Mouse (Mus musculus): ENCODE results near the gene Suclg1.

Gene Suclg1

DNA sequence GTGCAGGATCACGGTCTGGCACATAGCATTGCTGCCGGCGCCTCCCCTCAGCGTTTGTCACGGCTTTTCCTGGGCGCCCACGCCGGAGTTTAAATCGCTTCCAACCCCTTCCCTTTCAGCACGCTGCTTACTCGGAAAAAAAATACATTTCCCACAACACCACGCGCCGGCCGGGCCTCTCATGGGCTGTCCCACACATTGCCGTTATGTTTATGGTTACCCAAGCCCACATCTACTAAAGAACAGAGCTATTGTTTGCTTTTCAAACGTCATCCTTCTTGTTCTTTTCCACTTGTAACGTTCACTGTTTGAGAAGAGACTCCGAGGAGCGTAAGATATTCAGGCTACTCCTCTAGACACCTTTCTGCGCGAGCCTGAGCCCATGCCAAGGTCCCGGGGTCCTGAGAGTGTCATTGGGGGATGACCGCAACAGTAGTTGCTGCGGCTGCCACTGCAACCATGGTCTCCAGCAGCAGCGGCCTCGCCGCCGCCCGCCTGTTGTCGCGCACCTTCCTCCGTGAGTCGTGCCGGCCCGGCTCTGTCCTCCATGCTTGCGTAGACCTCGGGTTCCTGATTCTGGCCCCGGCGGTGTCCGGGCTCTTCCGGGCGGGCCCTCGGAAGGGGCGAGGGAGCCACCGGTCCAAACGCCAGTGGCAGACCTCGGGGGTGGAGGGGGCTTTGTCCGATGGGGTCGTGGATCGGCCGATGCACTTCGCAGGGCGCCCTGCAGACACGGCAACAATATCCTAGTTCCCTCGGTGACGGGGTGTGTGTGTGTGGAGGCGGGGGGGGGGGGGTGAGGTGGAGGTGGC, at the start of gene Suclg1:
Suclg1 (plus strand) TSS at position 146 of the 812 bp plus-strand sequence.
- peak; percentile 75 to 85 for DNase-seq (ENCODE audit: low spot score in 2 of 2)

DNA sequence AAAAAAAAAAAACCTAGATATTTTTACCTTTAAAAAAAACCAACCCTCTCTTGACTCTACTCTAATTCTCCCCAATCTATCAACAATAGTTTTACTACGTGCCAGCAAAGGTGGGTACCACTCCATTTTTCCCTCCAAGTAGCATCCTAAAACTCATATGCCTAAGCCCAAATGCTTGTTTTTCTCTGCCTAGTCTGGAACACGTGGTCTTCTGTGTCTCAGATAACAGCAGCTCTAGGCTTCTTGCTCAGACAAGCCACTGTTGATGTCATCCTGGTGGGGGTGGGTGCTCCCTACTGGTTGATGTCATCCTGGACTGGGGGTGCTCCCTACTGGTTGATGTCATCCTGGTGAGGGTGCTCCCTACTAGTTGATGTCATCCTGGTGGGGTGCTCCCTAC, 44.5 kb upstream of the Suclg1 start:
- DNase-seq (ENCODE audit: low spot score in 2 of 2), result no peak

DNA sequence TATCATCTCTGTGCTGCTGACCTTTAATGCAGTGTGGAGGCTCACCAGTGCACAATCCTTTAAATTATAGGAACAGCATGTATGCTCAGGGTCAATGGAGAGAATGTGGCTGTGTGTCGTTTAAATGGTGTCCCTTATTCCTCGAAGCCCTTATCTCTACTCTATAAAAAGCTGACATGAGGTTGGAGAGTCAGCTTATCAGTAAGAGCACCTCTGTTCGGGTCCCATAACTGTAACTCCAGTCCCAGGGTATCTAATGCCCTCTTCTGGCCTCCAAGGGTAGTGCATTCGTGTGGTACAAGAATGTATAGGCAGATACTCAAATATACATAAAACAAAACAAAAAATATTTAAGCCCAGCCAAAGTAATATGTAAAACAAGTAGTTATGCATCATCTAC, 43.2 kb upstream of the Suclg1 start:
- DNase-seq (ENCODE audit: low spot score in 2 of 2), result no peak

DNA sequence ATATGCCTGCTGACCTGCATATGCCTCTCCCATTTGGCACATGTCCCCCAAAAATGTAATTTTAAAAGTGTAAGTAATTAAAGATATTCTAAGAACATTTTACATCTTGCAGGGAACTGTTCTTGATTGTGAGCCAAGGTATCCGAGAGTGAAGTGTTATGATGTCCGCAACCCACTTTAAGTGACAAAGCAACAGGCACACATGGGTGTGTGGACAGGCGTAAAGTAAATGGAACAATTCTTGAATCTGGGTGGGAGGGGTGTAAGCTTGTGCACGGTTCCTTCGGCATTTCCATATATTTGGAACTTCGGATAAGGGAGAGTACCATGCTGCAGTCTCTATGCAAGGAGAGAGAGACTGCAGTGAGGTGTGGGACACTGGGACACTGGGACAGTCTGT, 38.6 kb upstream of the Suclg1 start:
- DNase-seq (ENCODE audit: low spot score in 2 of 2), result no peak

DNA sequence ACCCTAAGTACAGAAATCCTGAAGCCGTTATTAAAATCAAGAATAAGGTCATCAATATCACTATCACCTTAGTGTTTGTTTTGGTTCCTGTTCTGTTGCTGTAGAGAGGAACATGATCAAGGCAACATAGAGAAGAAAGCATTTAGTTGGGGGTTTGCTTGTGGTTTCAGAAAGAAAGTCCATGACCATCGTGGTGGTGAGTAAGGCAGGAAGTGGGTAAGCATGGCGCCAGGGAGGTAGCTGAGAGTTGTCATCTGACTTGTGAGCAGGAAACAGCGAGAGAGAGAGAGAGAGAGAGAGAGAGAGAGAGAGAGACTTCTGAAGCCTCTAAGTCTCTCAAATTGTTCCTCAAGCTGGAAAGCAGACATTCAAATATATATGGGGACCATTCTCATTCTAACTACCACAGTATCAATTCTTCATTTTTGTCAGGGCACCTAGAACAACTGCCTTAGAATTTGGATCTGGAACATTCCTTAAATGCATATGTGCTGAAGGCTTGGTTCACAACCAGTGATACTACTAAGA, 37.7 kb upstream of the Suclg1 start:
- no peak for DNase-seq (ENCODE audit: low spot score in 2 of 2)

DNA sequence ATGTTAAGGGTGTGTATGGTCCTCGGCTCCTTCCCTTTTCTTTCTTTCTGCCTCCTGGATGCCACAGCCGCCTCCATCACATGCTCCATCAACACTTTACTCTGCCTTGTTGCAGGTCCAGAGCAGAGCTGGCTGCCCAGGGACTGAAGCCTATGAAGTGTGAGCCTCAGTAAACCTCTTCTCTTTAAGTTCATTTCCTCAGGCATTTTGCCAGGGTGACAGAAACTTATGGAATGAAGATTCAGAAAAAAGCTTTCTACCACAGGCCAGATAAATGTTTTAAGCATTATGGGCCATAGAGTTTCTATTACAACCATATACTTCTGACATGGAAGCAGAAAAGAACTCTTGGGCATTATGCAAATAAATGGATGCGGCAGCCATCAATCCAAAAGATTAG, 37.1 kb upstream of the Suclg1 start:
- DNase-seq (ENCODE audit: low spot score in 2 of 2), result no peak

DNA sequence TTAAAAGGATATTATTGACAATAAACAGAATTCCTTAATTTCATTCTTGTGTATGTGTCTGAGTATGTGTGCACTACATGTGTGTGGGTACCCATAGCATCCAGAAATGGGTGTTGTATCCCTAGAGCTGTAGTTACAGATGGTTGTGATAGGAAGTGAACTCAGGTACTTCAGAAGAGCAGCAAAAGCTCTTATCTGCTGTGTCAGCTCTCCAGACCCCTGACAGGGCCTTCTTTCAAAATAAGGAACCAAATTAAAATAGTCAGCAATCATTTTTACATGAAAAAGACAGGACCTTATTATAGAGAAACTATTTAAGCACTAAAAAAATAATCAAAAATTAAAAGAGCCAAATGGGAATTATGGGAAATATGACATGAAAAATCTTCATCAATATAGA, 36.6 kb upstream of the Suclg1 start:
- no peak for DNase-seq (ENCODE audit: low spot score in 2 of 2)

DNA sequence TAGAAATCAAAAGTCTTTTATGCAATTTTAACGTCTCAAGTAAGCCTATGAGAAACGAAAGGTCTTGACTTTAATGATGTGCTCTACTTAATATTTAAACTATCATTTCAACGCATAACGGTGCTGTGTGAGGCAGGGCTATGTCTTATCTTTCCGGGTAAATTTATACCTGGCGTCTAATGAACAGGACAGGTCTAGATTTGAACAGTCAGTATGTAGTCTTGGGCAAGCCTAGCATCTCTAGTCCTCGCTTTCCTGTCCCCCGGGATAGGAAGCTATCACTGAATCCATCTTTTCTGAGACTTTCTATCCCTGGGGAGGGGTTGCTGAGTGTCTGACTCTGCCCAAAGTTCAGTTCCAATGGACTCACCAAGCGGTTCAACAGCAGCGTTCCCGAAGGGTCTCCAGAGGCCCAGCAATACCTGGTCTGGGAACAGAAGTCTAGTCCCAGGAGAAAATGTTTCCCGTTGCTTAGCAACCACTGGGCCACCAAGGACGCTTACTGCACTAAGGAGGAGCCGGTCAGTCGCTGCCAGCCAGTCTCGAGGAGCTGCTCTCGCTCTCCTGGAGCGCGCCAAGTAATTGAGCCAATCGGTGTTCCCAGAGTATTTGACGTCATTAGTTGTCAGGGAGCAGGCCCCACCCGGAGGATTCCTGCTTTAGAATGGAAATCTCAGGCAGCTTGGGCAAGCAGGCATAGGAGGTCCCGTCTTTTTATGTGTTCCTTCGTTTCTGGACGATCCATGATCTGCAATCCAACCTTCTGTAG, 26.8 kb upstream of the Suclg1 start, which contains the start of gene Dnah6:
Dnah6 (minus strand) TSS at position 463 of the 769 bp plus-strand sequence.
- DNase-seq (ENCODE audit: low spot score in 2 of 2), result peak; percentile 78 to 81

DNA sequence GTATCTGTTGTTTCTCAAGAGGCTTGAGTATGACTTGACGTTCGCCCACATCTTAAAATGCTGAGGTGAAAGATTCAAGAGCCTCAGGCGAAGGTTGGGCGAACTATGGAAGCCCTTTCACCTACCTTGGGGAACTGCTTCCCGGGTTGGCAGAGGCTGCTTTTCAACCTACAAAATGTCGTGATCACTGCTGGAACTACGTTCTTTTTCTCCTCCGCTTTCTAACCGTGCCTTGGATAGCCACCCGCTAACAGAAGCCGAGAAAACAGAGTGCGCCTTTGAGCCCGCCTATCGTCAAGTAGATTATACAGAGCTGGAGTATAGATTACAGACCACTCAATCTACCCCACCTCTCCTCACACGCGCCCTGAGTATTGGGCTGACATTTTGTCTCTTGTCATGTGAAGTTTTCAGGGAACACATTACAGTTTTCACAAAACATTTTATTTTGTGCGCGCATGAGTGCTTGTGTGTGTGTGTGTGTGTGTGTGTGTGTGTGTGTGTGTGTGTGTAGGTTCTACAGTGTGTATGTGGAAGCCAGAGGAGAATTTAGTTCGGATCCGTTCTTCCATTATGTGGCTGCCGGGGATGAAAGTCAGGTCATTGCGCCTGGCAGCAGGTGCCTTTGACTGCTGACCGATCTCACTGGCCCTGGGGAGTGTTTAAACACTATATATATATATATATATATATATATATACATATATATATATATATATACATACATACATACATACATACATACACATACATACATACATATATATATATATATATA, 26.0 kb upstream of the Suclg1 start:
- no peak for DNase-seq (ENCODE audit: low spot score in 2 of 2)

DNA sequence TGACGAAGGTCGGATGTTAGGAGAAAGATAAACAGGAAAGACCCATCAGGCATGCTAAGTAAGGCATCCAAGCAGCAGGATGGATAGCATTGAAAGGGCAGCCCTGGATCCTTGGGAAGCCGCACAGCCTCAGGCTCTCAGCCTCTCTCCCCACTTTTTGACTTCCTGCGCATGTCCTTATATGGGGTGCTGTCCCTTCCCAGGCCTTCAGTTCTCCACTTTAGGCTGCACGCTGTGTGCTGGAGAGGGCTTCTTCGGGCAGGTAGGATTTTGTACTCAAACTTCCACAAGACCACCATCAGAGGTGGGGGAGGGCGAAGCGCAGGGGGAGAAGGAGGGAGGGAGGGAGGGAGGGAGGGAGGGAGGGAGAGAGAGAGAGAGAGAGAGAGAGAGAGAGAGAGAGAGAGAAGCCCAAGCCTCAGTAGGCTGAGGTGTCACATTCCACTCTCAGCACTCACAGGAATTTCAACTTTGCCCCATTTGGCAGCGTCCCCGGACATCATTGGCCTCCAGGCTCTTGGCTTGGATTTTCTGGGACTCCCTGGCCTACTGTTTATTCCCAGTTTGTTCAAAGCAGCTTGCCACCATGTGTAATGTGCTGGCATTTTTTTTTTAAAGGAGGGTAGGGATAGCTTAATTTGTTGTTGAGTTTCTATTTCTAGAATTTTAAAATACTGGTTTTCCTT, 25.2 kb upstream of the Suclg1 start:
- DNase-seq (ENCODE audit: low spot score in 2 of 2), result peak; percentile 73 to 83

DNA sequence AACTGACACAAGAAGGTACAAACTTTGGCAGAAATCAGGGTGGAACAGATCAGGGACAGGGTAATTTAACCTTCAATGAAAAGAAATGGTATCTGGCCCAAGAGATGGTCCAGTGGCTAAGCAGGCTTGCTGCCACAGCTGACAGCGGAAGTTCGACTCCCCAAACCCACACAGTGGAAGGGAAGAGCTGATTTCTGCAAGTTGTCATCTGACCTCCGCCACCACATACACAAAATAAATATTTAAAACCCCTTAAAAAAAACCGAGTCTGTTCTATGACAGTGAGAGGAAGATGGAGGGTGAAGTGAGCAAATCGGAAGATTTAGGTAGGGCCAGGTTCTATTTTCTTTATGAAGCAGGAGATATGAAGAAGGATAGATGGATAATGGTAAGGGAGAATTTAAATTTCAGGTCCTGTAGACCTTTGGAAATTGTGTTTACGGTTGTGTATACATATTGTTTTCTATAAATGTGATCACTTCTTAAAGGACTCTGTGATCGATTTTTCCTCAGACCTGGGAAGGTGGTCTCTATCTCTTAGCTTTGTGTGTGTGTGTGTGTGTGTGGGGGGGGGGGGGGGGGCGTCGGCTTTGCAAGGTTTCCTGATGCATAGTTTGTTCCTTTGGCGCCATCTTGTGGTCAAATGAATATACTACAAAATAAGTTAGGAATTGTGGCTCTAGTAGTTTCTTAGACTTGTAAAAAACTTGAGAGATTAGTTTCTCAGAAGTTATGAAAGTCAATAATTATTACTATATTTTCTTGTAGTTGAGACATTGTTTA, 20.6 kb upstream of the Suclg1 start:
- no peak for DNase-seq (ENCODE audit: low spot score in 2 of 2)

DNA sequence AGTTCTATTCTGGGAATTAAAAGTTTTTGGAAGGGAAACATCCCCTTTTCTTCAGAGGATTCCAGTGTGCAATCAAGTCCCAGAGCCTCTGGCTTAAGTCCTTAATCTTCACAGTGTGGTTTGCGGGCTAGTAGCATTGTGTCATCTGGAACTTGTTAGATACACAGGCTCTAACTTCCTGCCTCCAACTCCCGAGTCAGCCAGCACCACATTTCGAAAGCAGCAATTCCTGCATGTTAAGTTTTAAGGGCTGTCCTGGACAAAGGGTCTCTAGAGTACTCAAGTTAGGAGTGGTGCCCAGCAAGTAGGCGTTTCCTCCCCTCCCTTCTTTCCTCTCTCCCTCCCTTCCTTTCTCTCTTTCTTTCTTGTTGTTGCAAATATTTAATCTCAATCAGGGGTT, 19.8 kb upstream of the Suclg1 start:
- no peak for DNase-seq (ENCODE audit: low spot score in 2 of 2)

DNA sequence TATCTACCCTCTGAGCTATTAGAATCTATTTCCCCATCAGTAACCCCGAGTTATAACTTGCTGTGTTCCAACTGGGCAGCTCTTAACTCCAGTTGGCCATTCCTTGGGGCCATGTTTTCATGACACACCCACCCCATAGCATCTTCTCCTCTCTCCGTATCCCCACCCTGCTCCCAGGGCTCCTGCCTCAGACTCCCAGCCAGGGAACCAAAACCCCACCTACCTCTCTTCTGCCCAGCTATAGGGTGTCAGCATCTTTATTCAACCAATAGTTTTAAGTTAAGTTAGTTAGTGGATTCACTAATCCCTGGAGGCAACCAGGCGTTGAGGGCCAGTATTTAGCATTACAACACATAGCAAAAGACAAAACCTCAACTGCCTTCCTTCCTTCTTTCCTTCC, 19.3 kb upstream of the Suclg1 start:
- DNase-seq (ENCODE audit: low spot score in 2 of 2), result no peak

DNA sequence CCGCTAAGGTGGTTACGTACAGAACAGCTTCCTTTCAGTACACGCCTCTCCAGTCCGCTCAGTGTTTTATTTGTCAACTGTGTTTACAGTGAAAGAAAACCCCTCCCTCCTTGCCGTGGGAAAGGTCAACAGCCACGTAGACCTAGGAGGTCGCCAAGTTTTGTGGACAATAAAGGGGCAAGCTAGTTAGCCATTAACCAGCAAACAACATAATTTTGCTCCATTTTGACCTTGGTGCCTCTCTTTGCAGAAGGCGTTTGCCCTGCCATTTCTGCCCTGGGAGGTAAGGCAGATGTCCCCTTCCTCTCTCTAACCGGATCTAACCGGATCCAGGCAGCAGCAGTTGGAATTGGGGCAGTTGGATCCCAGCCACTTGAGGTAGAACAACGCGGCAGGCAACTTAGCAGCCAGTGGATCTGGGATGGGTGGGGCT, 16.0 kb upstream of the Suclg1 start:
- DNase-seq (ENCODE audit: low spot score in 2 of 2), result no peak

DNA sequence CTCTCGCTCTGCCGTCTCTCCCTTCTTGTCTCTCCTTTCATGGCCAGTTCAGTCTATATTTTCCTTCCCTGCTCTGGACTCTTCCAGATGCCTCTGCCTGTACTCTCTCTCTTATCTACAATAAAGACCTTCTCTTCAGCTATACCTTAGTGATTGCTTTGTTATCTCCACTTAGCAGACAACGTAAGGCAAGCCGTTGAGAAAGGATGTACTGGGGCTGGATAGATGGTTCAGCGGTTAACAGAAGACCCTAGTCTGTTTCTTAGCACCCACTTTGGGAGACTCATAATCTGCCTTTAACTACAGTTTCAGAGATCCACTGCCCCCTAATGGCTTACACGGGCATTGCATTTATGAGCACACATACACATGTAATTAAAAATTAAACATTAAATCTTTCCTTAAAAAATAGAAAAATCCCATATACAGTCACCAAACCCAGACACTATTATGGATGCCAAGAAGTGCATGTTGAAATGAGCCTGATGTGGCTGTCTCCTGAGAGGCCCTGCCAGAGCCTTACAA, 14.9 kb upstream of the Suclg1 start:
- no peak for DNase-seq (ENCODE audit: low spot score in 2 of 2)

DNA sequence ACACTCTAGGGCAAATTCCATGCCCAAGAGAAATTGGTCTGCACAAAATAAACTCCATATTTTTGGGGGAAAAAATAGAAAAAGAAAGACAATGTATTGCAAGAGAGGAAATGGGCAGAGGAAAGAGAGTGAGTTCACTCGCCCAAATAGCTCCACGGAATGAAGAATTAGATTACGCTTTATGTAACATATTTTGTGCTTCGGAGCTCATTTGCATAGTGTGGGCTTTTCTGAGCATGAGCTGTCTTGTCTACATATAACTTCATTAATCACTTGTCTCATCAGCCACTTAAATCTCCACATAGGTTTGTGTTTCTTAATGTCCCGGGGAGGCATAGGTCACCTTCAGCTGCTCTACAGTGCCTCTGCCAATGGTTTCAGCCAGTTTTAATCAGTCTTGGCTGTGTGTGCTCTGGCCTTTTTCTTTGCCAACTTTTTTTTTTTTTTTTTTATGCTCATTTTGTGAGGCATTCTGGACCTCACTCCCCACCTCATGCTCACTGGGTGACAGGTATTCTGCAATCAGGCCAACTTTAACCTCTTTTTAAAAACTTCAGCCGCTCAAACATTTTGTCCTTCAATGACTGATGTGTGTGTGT, 13.8 kb upstream of the Suclg1 start:
- no peak for DNase-seq (ENCODE audit: low spot score in 2 of 2)

DNA sequence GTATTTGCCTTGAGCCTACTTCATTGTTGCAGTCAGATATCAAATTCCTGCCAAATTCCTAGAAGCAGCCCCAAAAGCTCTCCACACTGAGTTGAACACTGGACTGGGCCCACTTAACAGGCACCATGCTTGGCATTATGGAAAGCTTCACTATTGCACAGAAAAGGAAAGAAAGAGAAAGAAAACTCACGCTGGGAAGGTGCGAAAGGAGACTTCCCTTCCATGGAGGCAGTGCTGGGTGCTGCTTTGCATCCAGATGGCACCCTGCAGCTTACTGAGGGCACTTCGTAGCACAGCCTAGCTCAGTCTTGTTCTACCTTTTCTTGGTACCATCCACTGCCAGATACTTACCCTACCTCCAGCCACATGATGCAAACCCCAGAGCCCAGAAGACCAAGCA, 12.5 kb upstream of the Suclg1 start:
- DNase-seq (ENCODE audit: low spot score in 2 of 2), result no peak

DNA sequence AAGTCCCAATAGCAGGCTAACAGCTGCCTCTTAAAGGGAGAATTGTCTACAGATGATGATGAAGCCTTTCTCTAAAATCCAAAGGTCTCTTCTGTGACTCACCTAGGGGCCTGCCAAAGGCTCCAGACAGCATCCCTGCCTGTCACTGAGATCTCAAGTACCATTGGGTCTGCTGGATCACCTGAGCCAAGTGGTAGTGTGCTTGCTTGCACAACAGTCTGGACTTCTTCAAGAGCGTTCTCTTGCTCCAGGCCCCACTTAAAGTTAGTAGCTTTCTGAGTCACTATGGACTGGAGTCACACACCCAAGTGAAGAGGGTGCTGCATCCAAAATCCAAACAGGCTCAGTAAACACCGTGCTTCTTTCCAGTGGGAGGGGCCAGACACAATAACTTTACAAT, 1.4 kb upstream of the Suclg1 start:
- DNase-seq (ENCODE audit: low spot score in 2 of 2), result no peak

DNA sequence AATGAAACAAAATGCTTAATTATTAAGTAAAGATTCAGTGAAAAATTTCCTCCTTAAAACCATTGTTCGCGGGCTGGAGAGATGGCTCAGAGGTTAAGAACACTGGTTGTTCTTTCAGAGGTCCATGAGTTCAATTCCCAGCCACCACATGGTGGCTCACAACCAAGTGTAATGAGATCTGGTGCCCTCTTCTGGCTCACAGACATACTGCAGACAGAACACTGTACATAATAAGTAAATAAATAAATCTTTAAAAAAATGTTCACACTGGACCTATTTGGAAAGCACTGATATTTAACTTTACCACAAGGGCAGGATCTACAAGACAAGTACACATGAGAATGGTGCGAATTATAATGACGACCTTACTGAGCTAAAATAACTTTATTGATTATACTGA, 730 bp upstream of the Suclg1 start:
- DNase-seq (ENCODE audit: low spot score in 2 of 2), result no peak

DNA sequence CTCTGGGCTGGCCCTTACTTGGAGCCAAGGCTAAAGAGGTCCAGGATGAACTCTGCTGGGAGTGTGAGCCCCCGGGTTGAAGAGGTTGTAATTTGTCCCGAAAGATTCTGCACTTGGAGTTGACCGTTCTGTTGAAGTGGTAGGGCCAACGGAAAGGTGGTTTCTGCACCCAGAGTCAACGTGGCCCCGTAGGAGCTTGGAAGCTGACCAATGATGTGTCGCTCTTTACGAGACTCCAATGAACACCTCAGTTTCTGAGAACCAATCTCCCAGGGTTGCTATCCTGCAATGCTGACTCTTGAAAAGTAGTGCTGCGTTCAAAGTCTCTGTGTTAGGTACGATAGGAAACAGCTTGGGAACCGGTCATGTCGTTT, 854 bp downstream of the Suclg1 start:
- DNase-seq (ENCODE audit: low spot score in 2 of 2), result no peak
